Mouse (Mus musculus): ENCODE data around the gene Trmt2a.
A peak's percentile ranks its signal among the peaks of the same experiment; 100 is the strongest.

The Trmt2a gene

GRCm38 (mm10) chr16:18248433-18249363 lies at the start of gene Trmt2a, which contains the start of gene Ranbp1:
Gene Trmt2a, plus strand, starts transcription at chr16:18248679.
Gene Ranbp1, minus strand, starts transcription at chr16:18248732.
- peak; percentile 100 for DNase-seq (ENCODE audit: low spot score)

- no peak for DNase-seq (ENCODE audit: low spot score)
Observed at GRCm38 (mm10) chr16:18200062-18200461, 48.4 kb upstream of the Trmt2a start.

GRCm38 (mm10) chr16:18201620-18202019 lies 46.9 kb upstream of the Trmt2a start:
- no peak for DNase-seq (ENCODE audit: low spot score)

DNA sequence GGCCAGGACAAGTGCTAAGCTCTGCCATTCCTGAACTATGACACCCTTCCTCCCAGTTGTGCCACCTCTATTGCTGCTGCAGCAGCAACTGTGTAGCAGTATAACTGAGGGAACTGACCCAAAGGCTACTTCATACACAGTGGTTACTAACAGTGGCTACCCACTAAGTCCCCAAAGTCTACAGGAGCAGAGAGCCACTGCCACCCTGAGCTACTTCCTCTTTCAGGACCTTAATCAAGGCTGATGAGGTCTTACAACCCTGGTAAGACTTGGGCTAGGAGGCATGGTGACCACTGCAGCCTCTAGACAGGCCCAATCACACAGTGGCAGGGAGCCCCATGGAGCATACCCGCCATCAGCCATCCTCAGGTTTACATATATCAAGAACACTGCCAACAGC lies 46.4 kb upstream of the Trmt2a start:
- no peak for DNase-seq (ENCODE audit: low spot score)

DNA sequence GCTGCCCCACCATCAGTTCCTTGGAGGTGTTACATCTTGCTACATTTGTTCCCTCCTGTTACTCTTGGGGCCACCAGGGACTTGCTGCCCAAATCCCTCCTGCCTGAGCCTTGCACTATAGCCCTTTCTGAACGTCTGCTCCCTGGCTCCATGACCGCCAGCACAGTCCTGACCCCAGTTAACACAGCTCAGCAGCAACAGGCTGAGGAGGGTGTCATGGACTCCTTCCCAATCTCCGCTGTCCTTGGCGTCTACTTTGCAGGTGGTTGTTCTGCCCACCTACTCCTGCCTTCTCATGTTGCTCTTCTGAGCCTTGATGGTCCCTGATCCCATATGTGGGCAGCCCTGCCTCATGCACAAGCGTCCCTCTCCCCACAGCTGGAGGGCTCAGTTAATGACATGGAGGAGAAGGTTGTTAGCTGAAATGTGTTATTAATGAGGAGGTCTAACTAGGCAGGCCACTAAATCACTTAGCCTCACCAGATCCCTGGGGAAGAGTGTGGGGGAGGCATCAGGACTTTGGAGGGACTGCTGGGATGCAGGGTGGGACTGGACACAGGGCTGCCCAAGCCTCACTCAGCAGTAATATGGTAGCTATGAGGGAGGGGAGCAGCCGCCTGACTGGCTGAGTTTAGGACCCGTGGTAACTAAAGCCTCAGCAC lies 44.9 kb upstream of the Trmt2a start:
- no peak for DNase-seq (ENCODE audit: low spot score)

DNA sequence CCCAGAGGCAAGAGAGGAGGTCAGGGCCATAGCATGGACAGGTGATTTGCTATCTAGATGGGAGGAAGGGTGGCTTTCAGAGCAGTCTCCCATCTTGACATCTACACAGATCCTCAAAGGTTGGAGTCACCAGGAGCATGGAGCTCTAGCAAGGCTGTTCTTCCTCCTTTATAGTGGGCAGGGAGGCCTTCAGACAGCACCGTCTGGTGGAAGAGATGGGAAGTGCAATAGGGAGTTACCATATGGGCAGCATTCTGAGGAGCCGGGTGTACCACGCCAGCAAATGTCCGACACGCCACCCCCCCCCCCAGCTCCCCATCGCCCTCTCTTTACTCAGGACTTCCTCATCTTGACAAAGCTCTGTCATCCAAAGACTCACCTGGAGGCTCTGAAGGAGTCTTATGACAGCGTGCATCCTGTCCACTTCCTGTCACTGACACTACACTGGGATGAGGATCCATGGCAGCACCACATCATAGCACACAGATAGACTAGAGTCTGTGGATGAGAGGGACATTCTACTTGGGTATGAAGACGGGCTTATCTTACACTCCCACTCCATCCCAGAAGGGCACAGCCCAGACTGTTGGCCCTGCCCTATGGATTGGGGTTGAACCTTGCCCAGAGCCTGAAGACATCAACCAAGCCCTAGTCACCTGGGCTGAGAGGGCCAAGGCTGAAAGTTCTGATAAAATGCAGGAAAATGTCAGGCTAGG lies 37.6 kb upstream of the Trmt2a start:
- DNase-seq (ENCODE audit: low spot score): peak; percentile 74

DNA sequence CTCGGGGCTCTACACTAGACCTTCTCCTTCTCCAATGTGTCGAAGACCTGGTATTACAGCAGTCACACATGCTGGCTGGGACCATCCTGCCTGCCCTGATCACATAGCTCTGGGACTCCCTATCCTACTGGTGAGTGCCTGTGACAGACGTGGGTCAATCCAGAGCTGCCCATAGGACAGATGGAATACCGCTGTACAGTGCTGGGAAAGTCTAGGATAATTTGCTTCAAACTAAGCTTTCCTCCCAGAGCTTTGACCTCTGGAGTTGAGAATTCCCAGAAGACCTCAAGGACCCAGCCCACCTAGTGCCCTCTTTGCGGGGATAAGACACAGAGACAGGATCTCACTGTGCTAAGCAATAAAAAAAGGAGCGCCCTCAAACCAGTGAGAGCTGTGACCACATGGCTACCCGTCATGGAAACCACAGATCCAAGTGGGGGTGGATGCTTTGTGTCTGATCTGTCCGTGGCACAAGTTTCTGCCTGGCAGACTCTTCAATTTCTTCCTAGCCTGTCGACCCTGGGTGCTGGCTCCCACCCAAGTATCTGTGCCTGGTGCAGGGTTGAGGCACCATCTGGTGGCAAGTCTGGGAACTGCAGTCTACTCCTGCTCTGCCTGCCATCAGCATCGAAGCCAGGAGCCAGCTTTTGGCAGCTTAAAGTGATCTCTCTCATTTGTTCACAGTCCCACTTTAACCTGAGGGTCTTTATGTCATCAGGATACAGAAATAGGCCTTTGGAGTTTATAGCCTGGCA lies 36.9 kb upstream of the Trmt2a start:
- peak; percentile 84 for DNase-seq (ENCODE audit: low spot score)

- DNase-seq (ENCODE audit: low spot score): no peak
Observed at GRCm38 (mm10) chr16:18213689-18214088, 34.8 kb upstream of the Trmt2a start.

- DNase-seq (ENCODE audit: low spot score): no peak
Observed at GRCm38 (mm10) chr16:18214858-18215257, 33.6 kb upstream of the Trmt2a start.

DNA sequence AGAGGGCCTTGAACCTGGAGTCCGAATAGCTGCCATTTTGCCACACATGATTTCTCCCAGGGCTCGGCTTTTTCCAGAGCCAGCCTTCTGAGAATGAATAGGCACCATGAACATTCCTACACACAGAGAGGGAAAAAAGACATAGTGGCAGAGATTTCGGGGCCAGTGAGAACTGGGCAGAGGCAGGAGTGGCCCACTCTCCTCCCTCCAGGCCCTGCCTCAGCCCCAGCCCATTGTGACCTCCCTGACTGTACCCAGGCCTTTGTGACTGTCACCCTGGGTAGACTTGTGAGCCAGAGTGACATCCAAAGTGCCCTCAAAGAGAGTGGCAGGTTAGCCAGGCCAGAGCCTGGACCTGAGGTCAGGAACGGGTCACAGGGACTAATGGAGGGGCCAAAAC lies 30.9 kb upstream of the Trmt2a start, which contains the start of gene Ccdc188:
Ccdc188 (plus strand) TSS at position 301 of the 400 bp plus-strand sequence.
- DNase-seq (ENCODE audit: low spot score): no peak

DNA sequence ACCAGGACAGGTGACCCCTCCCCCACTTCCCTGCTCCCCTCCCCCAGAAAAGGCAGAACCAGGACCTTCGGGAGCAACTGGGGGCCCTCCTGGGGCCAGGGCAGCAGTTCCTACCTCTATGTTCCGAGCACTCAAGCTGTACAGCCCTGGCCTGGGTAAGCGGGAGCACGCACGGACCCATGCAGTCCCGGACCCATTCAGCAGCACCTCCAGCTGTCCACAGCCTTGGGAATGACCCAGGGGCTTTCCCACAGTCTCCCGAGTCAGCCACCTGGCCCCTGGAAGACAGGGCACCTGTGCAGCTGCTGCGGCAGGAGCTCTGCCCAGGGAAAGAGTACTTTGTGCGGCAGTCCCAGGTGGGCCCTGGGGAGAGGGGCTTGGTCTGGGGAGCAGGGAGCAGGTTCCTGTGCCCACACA lies 29.9 kb upstream of the Trmt2a start:
- DNase-seq (ENCODE audit: low spot score): no peak

DNA sequence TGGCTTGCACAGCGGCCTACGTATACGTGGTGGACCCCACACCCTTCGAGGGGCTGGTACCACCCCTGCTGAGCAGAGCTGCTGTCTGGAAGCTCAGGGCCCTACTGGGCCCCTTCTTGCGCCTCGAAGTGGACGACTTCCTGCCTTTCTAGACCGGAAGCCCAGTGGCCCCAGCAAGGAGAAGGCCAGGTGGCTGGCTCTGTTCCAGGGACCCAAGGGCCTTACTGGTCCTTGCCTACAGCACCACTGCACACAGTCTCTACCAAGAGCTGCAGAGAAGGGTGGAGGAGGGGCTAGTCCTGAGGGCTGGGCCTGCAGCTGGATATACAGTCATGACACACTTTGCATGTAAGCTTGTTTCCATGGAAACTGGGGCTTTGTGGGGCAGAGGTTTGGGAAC lies 28.5 kb upstream of the Trmt2a start:
- DNase-seq (ENCODE audit: low spot score): no peak

DNA sequence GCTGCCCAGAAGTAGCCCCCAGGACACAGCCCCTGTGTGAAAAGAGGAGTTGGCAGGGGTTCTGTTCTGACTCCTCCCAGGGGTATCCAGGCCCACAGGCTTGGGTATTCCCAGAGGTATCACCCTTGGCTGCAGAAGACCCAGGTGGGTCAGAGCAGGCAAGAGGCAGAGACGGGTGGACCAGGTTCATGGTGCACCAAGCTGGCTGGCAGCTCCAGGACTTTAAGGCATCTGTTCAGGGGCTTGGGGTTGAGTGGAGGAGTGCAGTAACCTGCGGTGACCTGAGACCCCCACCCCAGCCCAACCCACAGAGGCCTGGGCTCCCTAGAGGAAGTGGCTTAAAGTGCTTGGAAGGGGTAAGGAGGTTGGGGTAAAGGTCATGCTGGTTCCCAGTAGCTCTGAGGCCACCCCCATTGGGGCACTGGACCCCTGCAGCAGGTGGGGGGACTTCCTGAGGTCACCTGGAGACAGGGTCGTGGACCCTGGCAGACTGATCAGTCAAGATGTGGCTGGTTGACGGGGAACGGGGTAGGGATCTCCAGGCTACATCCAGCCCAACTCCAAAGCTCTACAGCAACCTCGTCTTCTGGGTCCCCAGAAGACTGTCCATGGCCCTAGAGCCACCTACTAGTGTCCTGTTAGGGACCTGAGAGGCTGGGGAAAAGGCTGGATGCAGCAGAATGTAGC lies 27.5 kb upstream of the Trmt2a start:
- no peak for DNase-seq (ENCODE audit: low spot score)

- DNase-seq (ENCODE audit: low spot score): no peak
Observed at GRCm38 (mm10) chr16:18221543-18221898, 27.0 kb upstream of the Trmt2a start.

DNA sequence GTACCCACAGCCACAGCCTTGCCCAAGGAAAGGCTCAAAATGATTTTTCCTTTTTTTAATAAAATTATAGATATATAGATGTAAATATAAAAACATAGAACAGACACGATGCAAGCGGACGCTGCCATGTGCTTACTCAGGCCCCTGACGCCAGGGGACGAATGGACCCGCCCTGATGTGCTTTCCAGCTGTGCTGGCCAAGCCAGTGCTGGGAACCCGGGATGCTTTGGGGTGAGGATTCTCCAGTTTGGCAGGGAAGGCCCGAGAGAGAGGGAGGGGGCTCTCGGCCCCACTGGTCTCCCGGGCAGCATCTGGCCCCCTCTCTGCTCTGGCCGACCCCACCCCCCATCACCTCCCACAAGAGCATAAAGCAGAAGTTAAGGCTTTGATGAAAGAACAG lies 26.3 kb upstream of the Trmt2a start:
- DNase-seq (ENCODE audit: low spot score): no peak

GRCm38 (mm10) chr16:18227187-18227586 lies 21.3 kb upstream of the Trmt2a start:
- no peak for DNase-seq (ENCODE audit: low spot score)

DNA sequence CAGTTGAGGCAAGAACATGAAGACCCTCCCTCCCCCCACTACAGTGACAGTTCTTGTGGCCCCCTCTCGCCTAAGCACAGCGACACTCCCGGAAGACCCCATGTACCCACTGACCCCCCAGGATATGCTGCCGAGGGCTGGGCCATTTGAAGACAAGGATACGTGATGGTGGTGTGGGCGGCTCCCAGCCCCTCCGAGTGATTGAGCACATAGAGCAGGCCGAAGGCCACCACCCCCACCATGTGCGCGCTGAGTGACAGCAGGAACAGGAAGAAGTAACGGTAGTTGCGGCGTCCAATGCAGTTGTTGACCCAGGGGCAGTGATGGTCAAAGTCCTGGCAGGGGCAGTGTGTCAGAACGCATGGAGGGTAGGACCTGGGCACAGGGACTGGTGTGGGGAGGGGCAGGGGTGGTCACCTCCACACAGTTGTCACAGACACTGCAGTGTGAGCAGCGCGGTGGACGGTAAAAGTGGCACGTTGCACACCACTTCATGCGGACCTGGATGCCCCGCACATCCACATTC lies 20.5 kb upstream of the Trmt2a start:
- DNase-seq (ENCODE audit: low spot score): no peak

GRCm38 (mm10) chr16:18228856-18229255 lies 19.6 kb upstream of the Trmt2a start:
- no peak for DNase-seq (ENCODE audit: low spot score)

GRCm38 (mm10) chr16:18229622-18230021 lies 18.9 kb upstream of the Trmt2a start:
- DNase-seq (ENCODE audit: low spot score): no peak

DNA sequence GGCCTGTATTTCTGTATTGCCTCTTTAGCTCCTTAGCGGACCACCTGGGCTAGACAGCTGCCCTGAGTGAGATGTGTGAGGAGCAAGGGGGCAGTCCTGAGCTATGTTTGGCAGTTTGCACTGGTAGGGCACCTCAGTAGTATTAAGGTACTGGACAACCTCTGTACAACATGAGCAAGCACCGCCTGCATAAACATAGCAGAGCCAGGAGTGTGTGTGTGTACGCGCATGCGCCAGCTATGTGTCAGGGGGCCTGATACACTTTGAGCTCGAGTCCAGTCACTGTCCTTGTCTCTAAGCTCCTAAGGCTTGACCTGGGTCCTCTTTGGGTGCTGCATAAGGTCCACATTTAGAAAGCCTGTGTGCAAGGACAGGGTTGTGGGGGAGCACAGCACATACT lies 17.9 kb upstream of the Trmt2a start:
- DNase-seq (ENCODE audit: low spot score): no peak

DNA sequence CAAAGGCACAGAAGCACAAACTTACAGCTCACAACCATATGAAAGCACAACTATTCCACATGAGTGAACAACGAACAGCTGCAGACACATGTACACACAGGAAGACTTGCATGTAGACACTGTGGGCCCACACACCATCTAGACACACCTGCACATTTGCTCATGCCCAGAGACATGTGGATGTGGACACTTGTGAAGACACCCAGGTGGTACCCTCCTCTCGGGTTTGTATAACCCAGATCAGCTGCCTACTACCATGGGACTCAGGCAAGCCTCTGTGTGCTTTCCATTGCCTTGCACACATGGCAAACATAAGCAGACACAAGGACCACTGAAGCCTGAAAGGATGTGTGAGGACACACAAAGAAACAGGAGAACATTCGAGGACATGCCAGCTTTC lies 17.4 kb upstream of the Trmt2a start:
- DNase-seq (ENCODE audit: low spot score): no peak

Data from urinary bladder, postnatal 14 days (tissue).